Mouse (Mus musculus): Measurements from ENCODE around the gene Rhebl1.

DNA sequence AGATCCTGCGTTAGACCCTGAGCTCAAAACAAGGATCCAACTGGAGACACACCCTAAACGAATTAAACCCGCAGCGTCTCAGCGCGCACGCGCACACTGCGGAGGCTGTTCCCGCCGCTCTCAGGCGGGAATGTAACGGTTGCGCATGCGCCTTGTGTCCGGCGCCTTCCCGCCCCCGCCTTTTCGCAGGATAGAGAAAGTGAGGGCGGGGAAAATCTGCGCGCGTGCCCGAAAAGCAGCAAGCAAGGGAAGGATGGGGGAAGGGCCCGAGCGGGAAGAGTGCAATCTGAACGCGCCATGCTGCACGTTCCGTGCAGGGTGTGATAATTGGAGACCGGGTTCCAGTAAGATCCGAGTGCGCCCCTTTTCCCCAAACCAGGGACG, 39.5 kb upstream of the Rhebl1 start:
- TF ChIP-seq CTCF (IDR thresholded peaks at IDR 0.05; ENCODE audit: control insufficient read depth, insufficient read depth, low read length) (no peak), POLR2A (IDR thresholded peaks at IDR 0.05; ENCODE audit: borderline replicate concordance, control insufficient read depth, low read depth, low read length) (no peak; the same call in 1 of the 2 replicates)

Data from bone marrow, adult 2 months (tissue).